Mouse (Mus musculus) hindbrain, embryonic 13.5 days (tissue): ENCODE measurements around the gene Carmil2. TPM values are rescaled to one million over a fixed set of nuclear protein-coding genes. Genes with fewer than 3 reads are reported as not detected.
A peak's percentile ranks its signal among the peaks of the same experiment; 100 is the strongest.

ENCODE experiments used
- ATAC-seq: fragments of 200-750 bp; cut with Nextera tagmentation; 2 replicates; pipeline ENCODE4 v1.8.0; 2017; ENCODE audit warnings: moderate TSS enrichment; ENCODE audit not compliant: low FRiP score
- H3K27ac ChIP-seq: fragments of 300-500 bp; sonication (generic); 2 replicates; pipeline ENCODE4 v1.5.1; 2015; ENCODE audit warnings: inconsistent platforms, mild to moderate bottlenecking, moderate library complexity
- H3K27me3 ChIP-seq: fragments of 300-500 bp; sonication (generic); 2 replicates; pipeline ENCODE4 v1.6.1; 2015; ENCODE audit warnings: mild to moderate bottlenecking, inconsistent platforms
- H3K36me3 ChIP-seq: fragments of 300-500 bp; sonication (generic); 2 replicates; pipeline ENCODE4 v1.6.1; 2015; ENCODE audit warnings: mild to moderate bottlenecking, inconsistent platforms
- H3K4me1 ChIP-seq: fragments of 300-500 bp; sonication (generic); replicated peaks from 2 replicates; pipeline ENCODE4 v1.6.1; 2015; ENCODE audit warnings: inconsistent platforms
- H3K4me2 ChIP-seq: fragments of 300-500 bp; sonication (generic); 2 replicates; pipeline ENCODE4 v1.6.1; 2015; ENCODE audit warnings: inconsistent platforms, mild to moderate bottlenecking, moderate library complexity
- H3K4me3 ChIP-seq: fragments of 300-500 bp; sonication (generic); 2 replicates; pipeline ENCODE4 v1.5.1; 2015; ENCODE audit warnings: mild to moderate bottlenecking, inconsistent platforms
- H3K9ac ChIP-seq: fragments of 300-500 bp; sonication (generic); 2 replicates; pipeline ENCODE4 v1.6.1; 2015; ENCODE audit warnings: mild to moderate bottlenecking, inconsistent platforms
- H3K9me3 ChIP-seq: fragments of 300-500 bp; sonication (generic); 2 replicates; pipeline ENCODE4 v1.6.1; 2016; ENCODE audit warnings: inconsistent platforms
- WGBS: fragments of 180-500 bp; shearing (Covaris S2); methylation state at CpG from one replicate; pipeline ENCODE4 v1.1.7; 2015; 5-methylcytosine and 5-hydroxymethylcytosine counted together
- polyA plus RNA-seq: library from polyadenylated mRNA; unstranded; fragments of >200 nt; fragmentation: Nextera tagmentation; extraction: Ambion mirVana; gene quantifications from 2 replicates; pipeline ENCODE4 v1.2.1, GENCODE M21; 2015

Gene Carmil2
- polyA plus RNA-seq, 1 experiment from 2014 or later: 16.2 TPM

DNA sequence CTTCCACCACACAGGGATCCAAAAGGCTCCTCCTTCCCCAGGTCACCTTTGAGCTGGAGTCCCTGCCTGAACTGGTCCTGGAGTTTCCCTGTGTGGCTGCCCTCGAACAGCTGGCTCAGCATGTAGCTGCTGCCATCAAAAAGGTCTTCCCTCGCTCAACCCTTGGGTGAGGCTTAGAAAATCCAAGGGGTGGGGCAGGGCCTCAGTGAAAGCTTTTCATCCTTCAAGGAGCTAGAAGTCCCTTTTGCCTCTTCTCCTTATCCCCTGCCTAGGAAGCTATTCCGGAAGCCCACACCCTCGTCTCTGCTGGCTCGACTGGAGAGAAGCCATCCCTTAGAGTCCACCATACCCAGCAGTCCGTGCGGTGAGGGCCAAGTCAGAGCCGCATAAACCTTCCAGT, 1.4 kb downstream of the Carmil2 start:
- 69% methylated on average over 8 of the region's 8 CpGs for WGBS
- H3K9me3 ChIP-seq: no peaks in the 10 kb centered on the region
- peaks cover 8% of the 10 kb centered on the region for H3K4me1 ChIP-seq
- no peaks in the 10 kb centered on the region for H3K27me3 ChIP-seq
- no peak for ATAC-seq
- no peak overlapping the region for H3K27ac ChIP-seq
- no peak overlapping the region for H3K9ac ChIP-seq
- H3K36me3 ChIP-seq: peaks cover 17% of the 10 kb centered on the region
- no peak overlapping the region for H3K4me2 ChIP-seq
- no peak overlapping the region for H3K4me3 ChIP-seq

DNA sequence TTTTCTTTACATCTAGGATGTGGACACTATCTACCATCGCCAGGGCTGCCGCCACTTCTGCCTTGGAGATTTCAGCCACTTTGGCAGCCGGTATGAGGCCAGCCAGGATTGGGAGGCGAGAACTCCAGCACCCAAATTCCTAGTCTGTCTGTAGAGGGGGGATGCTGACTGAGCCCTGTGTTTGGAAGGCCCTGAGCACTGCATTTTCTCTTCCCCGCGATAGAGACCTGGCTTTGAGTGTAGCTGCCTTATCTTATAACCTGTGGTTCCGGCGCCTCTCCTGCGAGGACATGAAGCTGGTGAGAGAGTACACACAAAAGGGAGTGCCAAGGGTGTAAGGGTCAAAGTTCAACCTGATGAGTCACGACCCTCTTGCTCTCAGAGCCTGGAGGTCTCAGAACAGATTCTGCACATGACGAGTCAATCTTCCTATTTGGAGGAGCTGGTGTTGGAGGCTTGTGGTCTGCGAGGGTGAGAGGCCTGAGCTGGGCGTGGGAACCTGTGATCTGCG, 2.2 kb downstream of the Carmil2 start:
- Histone ChIP-seq H3K27ac (no peak overlapping the region), H3K9me3 (no peaks in the 10 kb centered on the region), H3K27me3 (no peaks in the 10 kb centered on the region), H3K36me3 (peaks cover 14% of the 10 kb centered on the region), H3K9ac (no peak overlapping the region), H3K4me3 (no peak overlapping the region), H3K4me1 (peaks cover 9% of the 10 kb centered on the region), H3K4me2 (no peak overlapping the region)
- ATAC-seq: no peak
- WGBS: 73% methylated on average over 14 of the region's 14 CpGs

GRCm38 (mm10) chr8:105689256-105689982, 3.3 kb downstream of the Carmil2 start:
- no peak overlapping the region for H3K9ac ChIP-seq
- no peak for ATAC-seq
- no peak overlapping the region for H3K4me3 ChIP-seq
- WGBS: 67% methylated on average over 35 of the region's 35 CpGs
- H3K4me1 ChIP-seq: peaks cover 19% of the 10 kb centered on the region
- H3K36me3 ChIP-seq: peaks cover 4% of the 10 kb centered on the region
- H3K4me2 ChIP-seq: no peak overlapping the region
- H3K27ac ChIP-seq: no peak overlapping the region
- H3K27me3 ChIP-seq: no peaks in the 10 kb centered on the region
- no peaks in the 10 kb centered on the region for H3K9me3 ChIP-seq

DNA sequence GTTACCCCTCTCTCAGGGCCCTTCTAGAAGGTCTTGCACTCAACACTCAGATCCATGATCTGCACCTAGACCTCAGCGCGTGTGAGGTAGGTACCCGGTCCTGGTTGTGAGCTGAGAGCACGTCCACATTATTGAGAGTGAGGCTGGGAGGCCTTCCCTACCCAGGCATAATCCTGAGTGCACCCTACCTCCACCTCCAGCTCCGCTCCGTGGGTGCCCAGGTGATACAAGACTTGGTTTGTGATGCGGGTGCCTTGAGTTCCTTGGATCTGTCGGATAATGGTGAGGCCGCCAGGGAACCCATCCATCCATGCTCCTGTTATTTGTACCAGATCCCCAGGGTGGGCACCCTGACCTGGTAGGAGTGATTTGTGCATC, 3.9 kb downstream of the Carmil2 start:
- H3K9me3 ChIP-seq: no peaks in the 10 kb centered on the region
- H3K4me1 ChIP-seq: peaks cover 25% of the 10 kb centered on the region
- H3K9ac ChIP-seq: no peak overlapping the region
- no peak for ATAC-seq
- H3K36me3 ChIP-seq: peaks cover 4% of the 10 kb centered on the region; the same call in 1 of the 2 replicates
- H3K4me2 ChIP-seq: no peak overlapping the region
- H3K4me3 ChIP-seq: no peak overlapping the region
- 96% methylated on average over 9 of the region's 9 CpGs for WGBS
- no peak overlapping the region for H3K27ac ChIP-seq
- H3K27me3 ChIP-seq: no peaks in the 10 kb centered on the region

- ATAC-seq: no peak
- H3K27me3 ChIP-seq: no peaks in the 10 kb centered on the region
- peaks cover 29% of the 10 kb centered on the region for H3K4me1 ChIP-seq
- H3K4me2 ChIP-seq: no peak overlapping the region
- 82% methylated on average over 14 of the region's 14 CpGs for WGBS
- no peak overlapping the region for H3K27ac ChIP-seq
- peaks cover 12% of the 10 kb centered on the region for H3K36me3 ChIP-seq
- no peak overlapping the region for H3K9ac ChIP-seq
- no peaks in the 10 kb centered on the region for H3K9me3 ChIP-seq
- no peak overlapping the region for H3K4me3 ChIP-seq
These were observed 4.9 kb downstream of the Carmil2 start for GRCm38 (mm10) chr8:105690978-105691377.

DNA sequence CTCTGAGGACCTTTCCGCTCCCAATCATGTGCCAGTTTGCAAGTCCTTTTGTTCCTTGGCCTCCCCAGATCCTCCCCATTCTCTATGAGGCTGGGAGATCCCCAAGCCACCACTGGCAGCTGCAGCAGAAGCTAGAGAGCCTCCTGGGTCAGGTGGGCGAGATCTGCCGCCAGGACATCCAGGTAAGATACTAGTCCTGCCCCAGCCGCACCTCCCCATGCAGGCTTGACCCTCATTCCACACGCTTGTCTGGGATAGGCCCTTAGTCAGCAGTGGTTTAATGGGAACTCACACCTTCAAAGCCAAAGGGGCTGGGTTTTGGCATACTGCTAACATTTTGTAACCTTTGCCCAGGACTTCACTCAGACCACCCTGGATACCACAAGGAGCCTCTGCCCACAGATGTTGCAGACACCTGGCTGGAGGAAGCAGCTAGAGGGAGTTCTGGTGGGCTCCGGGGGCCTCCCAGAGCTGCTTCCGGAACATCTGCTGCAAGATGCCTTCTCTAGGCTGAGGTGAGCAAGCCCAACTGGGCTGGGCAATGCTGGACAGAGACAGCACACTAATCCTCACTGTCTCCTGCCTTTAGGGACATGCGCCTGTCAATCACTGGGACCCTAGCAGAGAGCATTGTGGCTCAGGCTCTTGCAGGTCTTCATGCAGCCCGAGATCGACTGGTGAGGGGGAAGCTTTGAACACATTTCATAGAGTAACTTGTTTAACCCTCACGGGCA, 6.5 kb downstream of the Carmil2 start:
- Histone ChIP-seq H3K4me2 (no peak overlapping the region), H3K36me3 (peaks cover 29% of the 10 kb centered on the region), H3K27me3 (no peaks in the 10 kb centered on the region), H3K9ac (no peak overlapping the region), H3K9me3 (no peaks in the 10 kb centered on the region), H3K4me3 (peak overlapping the region; percentile 3; the same call in 1 of the 2 replicates), H3K4me1 (peaks cover 24% of the 10 kb centered on the region), H3K27ac (peak overlapping the region; percentile 91)
- ATAC-seq: no peak
- WGBS: 94% methylated on average over 11 of the region's 11 CpGs

- no peaks in the 10 kb centered on the region for H3K27me3 ChIP-seq
- H3K9ac ChIP-seq: peak overlapping the region; percentile 87
- peaks cover 39% of the 10 kb centered on the region for H3K36me3 ChIP-seq
- ATAC-seq: peak; percentile 75
- H3K4me2 ChIP-seq: peak overlapping the region; percentile 76
- H3K9me3 ChIP-seq: no peaks in the 10 kb centered on the region
- 3% methylated on average over 30 of the region's 30 CpGs for WGBS
- H3K4me1 ChIP-seq: peaks cover 24% of the 10 kb centered on the region
- H3K4me3 ChIP-seq: peak overlapping the region; percentile 71
- peak overlapping the region; percentile 91 for H3K27ac ChIP-seq
These were observed 7.6 kb downstream of the Carmil2 start for GRCm38 (mm10) chr8:105693648-105694047.

DNA sequence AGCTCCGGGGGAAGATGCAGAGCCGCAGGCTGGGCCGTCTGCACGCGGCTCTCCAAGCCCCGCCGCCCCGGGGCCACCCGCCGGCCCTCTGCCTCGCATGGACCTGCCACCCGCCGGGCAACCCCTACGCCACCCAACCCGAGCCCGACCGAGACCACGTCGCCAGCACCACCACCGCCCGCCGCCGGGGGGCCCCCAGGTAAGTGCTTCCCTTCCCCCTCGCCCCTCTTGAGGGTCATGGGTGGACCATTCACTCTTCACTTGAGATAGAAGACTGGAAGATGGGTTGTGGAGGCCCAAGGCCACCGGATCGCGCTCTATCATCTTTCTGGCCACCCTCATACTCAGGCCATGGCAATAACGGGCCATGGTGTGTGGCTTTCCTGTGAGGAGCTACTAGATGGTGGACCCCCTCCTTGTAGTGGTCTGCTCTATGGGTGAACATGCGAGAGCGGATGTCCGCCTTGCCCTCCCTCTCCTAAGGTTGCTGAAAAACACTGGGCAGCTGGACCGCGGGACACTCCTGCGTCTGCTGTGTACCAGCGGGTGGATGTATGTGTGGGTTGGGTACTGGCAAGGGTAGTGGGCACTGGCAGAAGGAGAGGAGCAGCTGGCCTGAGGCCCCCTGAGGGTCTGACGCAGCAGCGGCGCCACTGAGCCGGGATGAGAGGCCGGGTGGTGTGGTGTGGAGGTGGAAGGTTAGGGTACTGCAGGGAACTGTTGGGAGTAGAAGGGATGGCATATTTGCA, 8.2 kb downstream of the Carmil2 start:
- ATAC-seq: peak; percentile 71
- Histone ChIP-seq H3K9me3 (no peaks in the 10 kb centered on the region), H3K36me3 (peaks cover 42% of the 10 kb centered on the region), H3K27me3 (no peaks in the 10 kb centered on the region), H3K4me3 (peak overlapping the region; percentile 71), H3K4me1 (peaks cover 25% of the 10 kb centered on the region), H3K9ac (peak overlapping the region; percentile 87), H3K4me2 (peak overlapping the region; percentile 76), H3K27ac (peak overlapping the region; percentile 91)
- WGBS: 5% methylated on average over 40 of the region's 40 CpGs

DNA sequence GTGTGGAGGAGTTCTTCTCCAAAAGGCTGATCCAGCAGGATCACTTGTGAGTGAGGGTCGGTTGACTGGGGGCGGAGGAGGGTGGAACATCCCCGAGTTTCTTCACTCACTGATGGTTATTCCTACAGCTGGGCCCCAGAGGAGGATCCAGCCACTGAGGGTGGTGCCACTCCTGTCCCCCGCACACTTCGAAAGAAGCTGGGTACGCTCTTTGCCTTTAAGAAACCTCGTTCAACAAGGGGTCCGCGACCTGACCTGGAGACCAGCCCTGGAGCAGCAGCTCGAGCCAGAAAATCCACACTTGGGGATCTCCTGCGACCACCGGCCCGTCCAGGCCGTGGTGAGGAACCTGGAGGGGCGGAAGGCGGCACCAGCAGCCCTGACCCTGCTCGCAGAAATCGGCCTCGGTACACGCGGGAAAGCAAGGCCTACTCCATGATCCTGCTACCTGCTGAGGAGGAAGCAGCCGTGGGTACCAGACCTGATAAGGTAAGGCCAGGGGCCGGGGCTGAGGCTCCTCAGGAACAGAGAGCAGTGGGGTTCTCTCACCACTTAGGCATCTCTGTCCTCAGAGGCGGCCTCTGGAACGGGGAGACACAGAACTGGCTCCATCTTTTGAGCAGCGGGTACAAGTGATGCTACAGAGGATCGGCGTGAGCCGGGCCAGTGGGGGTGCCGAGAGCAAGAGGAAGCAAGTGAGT, 9.2 kb downstream of the Carmil2 start:
- no peak for ATAC-seq
- Histone ChIP-seq H3K27ac (peak overlapping the region; percentile 91), H3K9me3 (no peaks in the 10 kb centered on the region), H3K4me1 (peaks cover 35% of the 10 kb centered on the region), H3K4me3 (peak overlapping the region; percentile 71), H3K27me3 (no peaks in the 10 kb centered on the region), H3K4me2 (peak overlapping the region; percentile 76), H3K36me3 (peaks cover 42% of the 10 kb centered on the region), H3K9ac (peak overlapping the region; percentile 87)
- WGBS: 77% methylated on average over 30 of the region's 30 CpGs

GRCm38 (mm10) chr8:105697196-105697780, 11.2 kb downstream of the Carmil2 start:
- 94% methylated on average over 17 of the region's 17 CpGs for WGBS
- Histone ChIP-seq H3K27me3 (no peaks in the 10 kb centered on the region), H3K4me1 (peaks cover 45% of the 10 kb centered on the region), H3K36me3 (peaks cover 42% of the 10 kb centered on the region), H3K27ac (no peak overlapping the region), H3K4me3 (no peak overlapping the region), H3K4me2 (no peak overlapping the region), H3K9me3 (no peaks in the 10 kb centered on the region), H3K9ac (no peak overlapping the region)
- ATAC-seq: no peak

DNA sequence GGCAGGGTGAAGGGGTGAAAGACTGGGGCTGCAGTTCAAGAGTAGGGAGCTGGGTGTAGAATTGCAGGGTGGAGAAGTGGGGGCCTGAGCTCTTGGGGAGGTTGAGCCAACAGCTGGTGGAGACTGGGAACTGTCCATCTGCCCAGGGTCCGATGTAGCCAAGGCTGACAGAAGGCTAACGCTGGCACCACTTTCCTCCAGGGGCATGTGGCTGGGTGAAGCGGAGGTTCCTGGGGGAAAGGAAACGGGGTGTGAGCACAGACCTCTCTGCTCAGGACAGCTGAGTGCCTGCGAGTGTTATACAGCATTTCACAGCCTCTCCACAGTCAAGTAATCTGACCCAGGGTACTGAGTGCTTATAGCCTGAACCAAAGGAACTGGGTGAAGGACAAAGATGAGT, 12.7 kb downstream of the Carmil2 start:
- Histone ChIP-seq H3K36me3 (peaks cover 50% of the 10 kb centered on the region), H3K9me3 (no peaks in the 10 kb centered on the region), H3K4me1 (peaks cover 45% of the 10 kb centered on the region), H3K4me3 (no peak overlapping the region), H3K27me3 (no peaks in the 10 kb centered on the region), H3K27ac (no peak overlapping the region), H3K9ac (no peak overlapping the region), H3K4me2 (no peak overlapping the region)
- 96% methylated on average over 5 of the region's 5 CpGs for WGBS
- no peak for ATAC-seq
